Mouse (Mus musculus) lung, postnatal 0 days (tissue): ENCODE data around the gene Nup62. TPM values are rescaled to one million over a fixed set of nuclear protein-coding genes. Genes with fewer than 3 reads are reported as not detected.

Experiments used
- ATAC-seq: fragments of 200-750 bp; cut with Nextera tagmentation; 2 replicates; pipeline ENCODE4 v1.8.0; 2017; ENCODE audit warnings: moderate library complexity
- DNase-seq: peaks from one replicate; pipeline ENCODE4 v3.0.0-alpha.2; 2016; ENCODE audit warnings: low spot score
- H3K27ac ChIP-seq: fragments of 300-500 bp; sonication (generic); 2 replicates; pipeline ENCODE4 v1.5.1; 2014; ENCODE audit warnings: antibody characterized with exemption, mild to moderate bottlenecking, low read length, mixed read lengths
- H3K27me3 ChIP-seq: fragments of 300-500 bp; sonication (generic); replicated peaks from 2 replicates; pipeline ENCODE4 v1.6.1; 2014; ENCODE audit warnings: low read length, mixed read lengths; ENCODE audit not compliant: insufficient read depth
- H3K36me3 ChIP-seq: fragments of 300-500 bp; sonication (generic); 2 replicates; pipeline ENCODE4 v1.6.1; 2014; ENCODE audit warnings: low read length, mixed read lengths; ENCODE audit not compliant: insufficient read depth
- H3K4me1 ChIP-seq: fragments of 300-500 bp; sonication (generic); 2 replicates; pipeline ENCODE4 v1.6.1; 2014; ENCODE audit warnings: antibody characterized with exemption, low read depth, low read length, mixed read lengths; ENCODE audit not compliant: insufficient read depth
- H3K4me2 ChIP-seq: fragments of 300-500 bp; sonication (generic); replicated peaks from 2 replicates; pipeline ENCODE4 v1.6.1; 2014; ENCODE audit warnings: low read depth, mild to moderate bottlenecking, low read length, moderate library complexity, mixed read lengths
- H3K4me3 ChIP-seq: fragments of 300-500 bp; sonication (generic); 2 replicates; pipeline ENCODE4 v1.5.1; 2014; ENCODE audit warnings: low read depth, low read length
- H3K9ac ChIP-seq: fragments of 300-500 bp; sonication (generic); replicated peaks from 2 replicates; pipeline ENCODE4 v1.6.1; 2014; ENCODE audit warnings: low read depth, mild to moderate bottlenecking
- H3K9me3 ChIP-seq: fragments of 300-500 bp; sonication (generic); 2 replicates; pipeline ENCODE4 v1.6.1; 2016; ENCODE audit warnings: low read length, mixed read lengths
- CTCF ChIP-seq: IDR thresholded peaks from 2 replicates; pipeline ENCODE4 v1.5.1; 2016; ENCODE audit warnings: antibody characterized with exemption, mild to moderate bottlenecking
- EP300 ChIP-seq: IDR thresholded peaks from 2 replicates; pipeline ENCODE4 v1.6.1; 2016; ENCODE audit warnings: antibody characterized with exemption, mild to moderate bottlenecking, control low read depth
- WGBS: fragments of 180-500 bp; shearing (Covaris S2); extraction: QIAGEN DNeasy Blood & Tissue Kit; methylation state at CpG from one replicate; pipeline ENCODE4 v1.1.7; 2014; 5-methylcytosine and 5-hydroxymethylcytosine counted together
- polyA plus RNA-seq: library from polyadenylated mRNA; unstranded; fragments of >200 nt; fragmentation: Nextera tagmentation; extraction: Ambion mirVana; gene quantifications from 2 replicates; pipeline ENCODE4 v1.2.1, GENCODE M21; 2015

Nup62 gene
- polyA plus RNA-seq, 1 experiment from 2014 or later = 23.8 TPM

- Histone ChIP-seq H3K4me3 (no peak overlapping the region), H3K4me1 (no peaks in the 10 kb centered on the region), H3K4me2 (no peak overlapping the region), H3K36me3 (no peaks in the 10 kb centered on the region; the same call in 1 of the 2 replicates), H3K27me3 (no peaks in the 10 kb centered on the region), H3K27ac (no peak overlapping the region), H3K9ac (no peak overlapping the region), H3K9me3 (no peaks in the 10 kb centered on the region)
- peak; percentile 4 for DNase-seq
- TF ChIP-seq EP300 = no peak
- no peak for TF ChIP-seq CTCF
- 83% methylated on average over 7 of the region's 7 CpGs for WGBS
- ATAC-seq = no peak
Measured at GRCm38 (mm10) chr7:44810819-44811557, 4.9 kb upstream of the Nup62 start.

GRCm38 (mm10) chr7:44812651-44813325, 3.1 kb upstream of the Nup62 start:
- H3K9ac ChIP-seq = no peak overlapping the region
- ATAC-seq = no peak
- H3K36me3 ChIP-seq = no peaks in the 10 kb centered on the region; the same call in 1 of the 2 replicates
- H3K27me3 ChIP-seq = no peaks in the 10 kb centered on the region
- no peaks in the 10 kb centered on the region for H3K9me3 ChIP-seq
- H3K4me2 ChIP-seq = no peak overlapping the region
- H3K4me1 ChIP-seq = peaks cover 8% of the 10 kb centered on the region; the same call in 1 of the 2 replicates
- no peak overlapping the region for H3K4me3 ChIP-seq
- no peak for TF ChIP-seq CTCF
- no peak for TF ChIP-seq EP300
- WGBS = 93% methylated on average over 20 of the region's 20 CpGs
- DNase-seq = peak; percentile 4
- no peak overlapping the region for H3K27ac ChIP-seq

- H3K9ac ChIP-seq = no peak overlapping the region
- no peak for TF ChIP-seq CTCF
- TF ChIP-seq EP300 = no peak
- no peaks in the 10 kb centered on the region for H3K9me3 ChIP-seq
- H3K4me2 ChIP-seq = no peak overlapping the region
- ATAC-seq (no peak), DNase-seq (no peak)
- H3K27ac ChIP-seq = no peak overlapping the region
- WGBS = 86% methylated on average over 3 of the region's 3 CpGs
- H3K36me3 ChIP-seq = no peaks in the 10 kb centered on the region; the same call in 1 of the 2 replicates
- H3K27me3 ChIP-seq = no peaks in the 10 kb centered on the region
- peaks cover 16% of the 10 kb centered on the region; the same call in 1 of the 2 replicates for H3K4me1 ChIP-seq
- no peak overlapping the region for H3K4me3 ChIP-seq
Measured at GRCm38 (mm10) chr7:44813985-44814384, 1.9 kb upstream of the Nup62 start.

GRCm38 (mm10) chr7:44814423-44814822, 1.5 kb upstream of the Nup62 start:
- no peak for TF ChIP-seq CTCF
- no peak for TF ChIP-seq EP300
- 85% methylated on average over 4 of the region's 4 CpGs for WGBS
- H3K9ac ChIP-seq = no peak overlapping the region
- peak; percentile 3 for DNase-seq
- no peaks in the 10 kb centered on the region; the same call in 1 of the 2 replicates for H3K36me3 ChIP-seq
- no peak for ATAC-seq
- H3K27me3 ChIP-seq = no peaks in the 10 kb centered on the region
- no peak overlapping the region for H3K4me3 ChIP-seq
- H3K27ac ChIP-seq = no peak overlapping the region
- H3K4me2 ChIP-seq = no peak overlapping the region
- H3K9me3 ChIP-seq = no peaks in the 10 kb centered on the region
- H3K4me1 ChIP-seq = peaks cover 18% of the 10 kb centered on the region; the same call in 1 of the 2 replicates

GRCm38 (mm10) chr7:44814952-44815553, 835 bp upstream of the Nup62 start:
- TF ChIP-seq CTCF = no peak; the same call in 1 of the 2 replicates
- no peak for TF ChIP-seq EP300

GRCm38 (mm10) chr7:44816470-44817021, 658 bp downstream of the Nup62 start, which contains the start of gene Atf5:
Gene Atf5, minus strand, starts transcription at chr7:44816658.
- ATAC-seq (peak; percentile 18), DNase-seq (peak; percentile 67)
- no peaks in the 10 kb centered on the region for H3K9me3 ChIP-seq
- H3K27ac ChIP-seq = peak within 1 kb of the TSS; percentile 96
- peak within 1 kb of the TSS; percentile 82 for H3K4me2 ChIP-seq
- no peaks in the 10 kb centered on the region; the same call in 1 of the 2 replicates for H3K36me3 ChIP-seq
- peak within 1 kb of the TSS; percentile 82 for H3K9ac ChIP-seq
- H3K27me3 ChIP-seq = no peaks in the 10 kb centered on the region
- H3K4me1 ChIP-seq = peaks cover 18% of the 10 kb centered on the region; the same call in 1 of the 2 replicates
- no peak for TF ChIP-seq EP300
- no peak for TF ChIP-seq CTCF
- peak within 1 kb of the TSS; percentile 90 for H3K4me3 ChIP-seq
- WGBS = 2% methylated on average over 32 of the region's 57 CpGs

More at GRCm38 (mm10) chr7:44814952-44815553, 835 bp upstream of the Nup62 start:
- no peak for DNase-seq
- ATAC-seq = no peak
- Histone ChIP-seq H3K9me3 (no peaks in the 10 kb centered on the region), H3K9ac (no peak overlapping the region; the same call in 1 of the 2 replicates), H3K27me3 (no peaks in the 10 kb centered on the region), H3K4me2 (peak overlapping the region; percentile 82), H3K36me3 (no peaks in the 10 kb centered on the region; the same call in 1 of the 2 replicates), H3K27ac (peak overlapping the region; percentile 96), H3K4me1 (peaks cover 18% of the 10 kb centered on the region; the same call in 1 of the 2 replicates), H3K4me3 (peak overlapping the region; percentile 90)
- 29% methylated on average over 13 of the region's 14 CpGs for WGBS
